Mouse (Mus musculus) R1 (cell line): ENCODE measurements at regions not wholly inside any gene's neighbourhood (a gene's known extent, or its start where the extent isn't known, plus 50 kb on each side); places are given as distances from the start of the nearest gene placed in this dataset.

Experiments used
- DNase-seq: peaks from one replicate; pipeline ENCODE4 v3.0.0-alpha.2; 2018; ENCODE audit warnings: low read depth, low spot score

- DNase-seq = no peak
Measured at GRCm38 (mm10) chr13:97425731-97426130, 184.8 kb downstream of the Enc1 start.

DNA sequence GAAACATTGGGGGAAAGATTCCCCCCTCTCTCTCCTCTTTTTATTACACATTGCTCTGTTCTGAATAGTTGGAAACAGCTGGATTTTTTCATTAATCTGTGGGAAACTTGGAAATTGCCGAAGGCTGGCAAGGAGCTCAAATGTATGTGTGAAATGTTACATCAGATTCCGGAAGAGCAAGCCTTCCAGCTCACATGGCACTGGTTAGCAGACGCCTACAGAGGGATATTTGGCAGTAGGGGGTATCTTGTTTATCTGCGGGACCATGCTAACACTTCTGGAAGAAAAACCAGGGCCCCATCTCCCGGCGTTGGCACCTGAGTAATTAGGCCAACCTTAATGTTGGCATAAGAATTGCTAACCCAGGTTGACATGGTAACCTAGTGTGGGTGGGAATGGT lies 183.0 kb downstream of the Enc1 start:
- no peak for DNase-seq

GRCm38 (mm10) chr13:97423298-97423817 lies 182.5 kb downstream of the Enc1 start:
- DNase-seq = no peak

- no peak for DNase-seq
Measured at GRCm38 (mm10) chr13:97422897-97423296, 182.0 kb downstream of the Enc1 start.

- no peak for DNase-seq
Measured at GRCm38 (mm10) chr13:97421831-97422230, 180.9 kb downstream of the Enc1 start.

DNA sequence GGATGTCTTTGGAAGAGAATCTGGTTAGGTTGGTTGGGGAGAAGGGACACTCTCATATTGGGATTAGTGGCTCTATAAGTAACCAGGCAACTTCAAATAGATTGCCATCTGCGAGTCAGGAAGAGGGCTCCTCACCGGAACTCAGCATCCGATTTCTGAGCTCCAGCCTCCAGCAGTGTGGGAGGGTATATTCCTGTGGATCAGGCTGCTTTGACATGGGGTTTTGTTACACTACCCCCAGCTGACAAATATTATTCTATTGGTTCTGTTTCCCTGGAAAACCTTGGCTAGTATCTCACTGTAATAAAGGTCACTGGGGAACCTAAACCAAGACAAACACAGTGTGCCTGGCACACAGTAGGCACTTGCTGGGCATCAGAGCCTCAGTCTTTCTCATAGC lies 179.9 kb downstream of the Enc1 start:
- no peak for DNase-seq

DNA sequence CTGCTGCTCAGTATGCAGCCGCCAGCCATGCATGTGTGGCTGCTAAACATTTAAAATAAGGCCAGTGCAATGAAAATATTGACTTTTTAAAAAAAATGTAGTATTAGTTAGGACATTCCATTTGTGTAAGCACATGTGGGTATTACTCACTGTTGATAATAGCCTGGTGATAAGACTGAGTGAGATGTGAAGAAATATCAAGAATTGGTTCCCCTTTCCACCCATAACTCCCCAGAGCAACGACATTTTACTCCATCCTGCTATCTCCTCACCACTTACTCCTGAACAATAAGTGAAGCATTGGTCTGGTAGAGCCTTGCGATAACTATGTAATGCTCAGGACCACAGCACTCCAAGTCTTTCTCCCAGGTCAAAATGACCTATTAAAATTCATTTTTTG lies 178.2 kb downstream of the Enc1 start:
- no peak for DNase-seq

DNA sequence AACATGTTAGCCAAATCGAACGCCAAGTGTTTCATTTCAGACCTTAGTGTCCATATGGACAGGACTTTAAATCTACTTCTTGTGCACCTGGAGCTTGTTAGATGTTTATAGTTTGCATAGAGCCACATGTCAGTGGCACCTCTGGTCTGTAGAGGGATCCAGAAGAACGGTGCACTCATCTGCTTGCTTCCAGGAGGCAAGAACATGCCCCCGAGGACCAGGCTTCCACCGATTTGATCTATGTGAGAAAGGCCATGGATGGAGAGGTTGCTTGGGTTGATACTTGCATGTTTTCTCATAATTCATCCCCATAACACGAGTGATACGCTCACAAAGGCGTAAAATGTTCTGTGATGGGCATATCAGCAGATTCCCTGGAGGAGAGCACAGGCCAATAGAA lies 177.8 kb downstream of the Enc1 start:
- no peak for DNase-seq

GRCm38 (mm10) chr13:97418081-97418480 lies 177.2 kb downstream of the Enc1 start:
- DNase-seq = no peak

- DNase-seq = no peak
Measured at GRCm38 (mm10) chr13:97415927-97416709, 175.2 kb downstream of the Enc1 start.

DNA sequence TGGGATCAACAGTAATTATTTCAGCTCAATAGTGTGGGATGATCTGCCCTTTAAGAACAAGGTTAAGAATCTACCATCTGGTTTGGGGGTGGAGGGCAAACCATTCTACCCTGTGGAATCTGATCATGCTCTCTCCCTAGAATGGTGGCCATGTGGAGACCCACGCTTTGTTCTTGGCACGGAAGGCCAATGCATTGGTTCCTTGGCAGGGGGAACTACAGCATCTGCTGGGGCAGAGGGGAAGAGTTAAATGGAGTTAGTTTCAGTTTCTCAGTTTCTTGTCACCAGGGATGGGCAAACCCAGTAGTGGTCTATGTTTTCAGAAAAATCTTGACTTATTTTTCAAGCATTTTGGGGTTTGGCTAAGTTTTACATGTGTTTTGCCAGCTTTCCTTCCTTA lies 174.5 kb downstream of the Enc1 start:
- no peak for DNase-seq

DNA sequence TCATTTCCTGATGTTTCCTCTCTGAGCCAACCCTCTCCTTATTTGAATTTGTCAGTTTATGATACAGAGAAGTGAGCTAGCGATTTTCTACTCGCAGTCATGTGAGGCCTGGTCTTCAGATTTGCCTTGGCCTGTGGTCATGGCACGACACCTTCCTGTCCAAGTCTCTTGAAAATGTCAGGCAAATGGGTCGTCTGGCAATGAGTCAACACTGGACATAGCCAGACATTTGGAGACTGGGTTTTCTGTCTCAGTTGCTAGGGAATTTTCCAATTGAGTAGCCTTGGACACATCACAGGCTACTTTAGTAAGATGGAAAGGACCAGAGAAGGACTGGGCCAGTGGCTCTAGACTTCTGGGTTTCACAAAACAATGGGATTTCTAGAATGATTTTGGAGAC lies 171.2 kb downstream of the Enc1 start:
- no peak for DNase-seq

- no peak for DNase-seq
Measured at GRCm38 (mm10) chr13:97410550-97411201, 169.8 kb downstream of the Enc1 start.

GRCm38 (mm10) chr13:97409891-97410525 lies 169.1 kb downstream of the Enc1 start:
- DNase-seq = no peak

DNA sequence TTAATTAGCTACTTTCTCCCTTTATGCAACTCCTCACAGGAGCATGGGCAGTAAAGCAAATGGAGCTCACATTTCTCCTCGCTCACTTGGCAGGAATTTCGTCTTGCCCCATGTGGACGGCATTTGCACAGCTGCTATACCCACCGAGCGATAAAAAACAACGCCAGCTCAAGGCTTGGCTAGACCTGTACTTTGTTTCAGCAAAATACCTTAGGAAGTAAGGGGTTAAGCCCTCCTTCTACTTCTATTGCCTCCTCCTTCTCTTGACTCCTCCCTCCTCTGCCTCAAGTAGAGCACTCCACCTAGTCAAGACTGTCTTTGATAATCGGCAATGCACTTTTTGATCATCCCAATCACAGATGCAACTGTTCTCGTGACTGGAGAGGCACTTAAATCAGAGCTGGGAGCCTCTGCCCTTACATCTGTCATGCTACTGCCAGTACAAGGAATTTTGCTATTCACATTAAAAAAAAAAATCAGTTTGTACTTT lies 168.4 kb downstream of the Enc1 start:
- DNase-seq = peak; percentile 74

- DNase-seq = peak; percentile 60
Measured at GRCm38 (mm10) chr13:97408414-97409290, 167.7 kb downstream of the Enc1 start.

GRCm38 (mm10) chr13:97407773-97408172 lies 166.9 kb downstream of the Enc1 start:
- DNase-seq = no peak

GRCm38 (mm10) chr13:97406678-97407077 lies 165.8 kb downstream of the Enc1 start:
- no peak for DNase-seq

DNA sequence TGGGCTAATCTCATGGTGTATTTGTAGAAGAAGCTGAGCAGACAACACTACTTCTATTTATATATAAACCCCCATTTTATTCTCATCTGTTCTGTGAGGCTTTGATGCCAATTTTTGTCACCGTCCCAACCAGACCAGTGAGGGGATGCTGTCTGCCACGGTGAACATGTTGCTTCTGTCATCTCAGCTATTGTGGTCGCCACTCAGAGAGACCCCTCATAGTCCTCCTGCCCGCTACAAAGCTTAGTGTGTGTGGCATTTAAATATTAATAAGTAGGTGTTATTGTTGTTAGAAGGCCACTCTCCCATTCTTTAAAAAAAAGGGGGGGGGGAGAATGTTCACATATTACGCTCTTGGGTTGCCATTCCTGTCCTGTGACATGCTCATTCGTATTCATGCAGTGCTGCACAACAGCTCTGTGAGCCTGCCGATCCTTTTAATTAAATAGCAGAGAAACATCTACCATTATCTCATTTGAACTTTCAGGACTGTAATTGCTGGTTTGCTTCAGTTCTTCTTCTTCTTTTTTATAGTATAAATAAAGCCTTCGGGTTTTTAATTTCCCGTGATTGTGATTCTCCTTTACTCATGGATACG lies 161.4 kb downstream of the Enc1 start:
- DNase-seq = no peak

DNA sequence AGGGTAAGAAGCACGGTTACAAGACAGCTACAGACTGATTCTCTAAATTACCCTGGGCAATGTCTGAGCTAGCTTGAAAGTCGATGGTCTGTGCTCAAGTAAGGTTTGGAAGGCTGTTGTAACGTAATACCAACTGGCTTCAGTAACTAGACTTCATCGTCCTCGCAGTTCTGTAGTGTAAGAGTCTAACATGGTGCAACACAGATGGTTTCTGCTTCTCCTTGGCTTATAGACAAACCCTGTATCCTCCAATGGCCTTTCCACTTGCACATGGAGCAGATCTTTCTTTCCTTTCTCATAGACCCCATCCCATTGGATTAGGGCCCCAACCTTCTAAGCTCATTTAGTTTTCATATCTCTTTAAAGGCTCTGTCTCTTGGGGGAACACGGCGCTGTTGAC lies 160.7 kb downstream of the Enc1 start:
- no peak for DNase-seq

GRCm38 (mm10) chr13:97398041-97398440 lies 157.1 kb downstream of the Enc1 start:
- no peak for DNase-seq
